Mouse (Mus musculus) spleen, adult 2 months (tissue): Measurements from ENCODE around the gene Serpina1b.
"Not testable (repeated sequence)": the region's sequence is repeated elsewhere in the genome, so short reads cannot be mapped to it uniquely, and the experiment has no call there.

ENCODE experiments used
- CTCF ChIP-seq: fragments of 200-500 bp; IDR thresholded peaks from 2 replicates; pipeline ENCODE4 v1.5.1; 2011; ENCODE audit warnings: mild to moderate bottlenecking, inconsistent platforms; ENCODE audit not compliant: insufficient read depth, insufficient read length, insufficient replicate concordance; ENCODE audit errors: extremely low read depth
- POLR2A ChIP-seq: fragments of 200-500 bp; IDR thresholded peaks from 2 replicates; pipeline ENCODE4 v1.6.1; 2011; ENCODE audit warnings: low read depth, low read length, inconsistent platforms

GRCm38 (mm10) chr12:103823826-103824225, 6.3 kb downstream of the Serpina1b start:
- not testable (repeated sequence) for TF ChIP-seq CTCF, POLR2A
